Mouse (Mus musculus): Measurements from ENCODE around the gene Mgst3.
A peak's percentile ranks its signal among the peaks of the same experiment; 100 is the strongest.

Mgst3 gene

GRCm38 (mm10) chr1:167393683-167394492, at the start of gene Mgst3:
Mgst3 (minus strand) TSS chr1:167393841.
- peak; percentile 96 to 97 for DNase-seq

GRCm38 (mm10) chr1:167438231-167438885, 44.7 kb upstream of the Mgst3 start:
- no peak for DNase-seq

GRCm38 (mm10) chr1:167437091-167437490, 43.5 kb upstream of the Mgst3 start:
- DNase-seq = no peak

- DNase-seq = no peak
Measured at GRCm38 (mm10) chr1:167436186-167436975, 42.7 kb upstream of the Mgst3 start.

- no peak for DNase-seq
Measured at GRCm38 (mm10) chr1:167434931-167435330, 41.3 kb upstream of the Mgst3 start.

- DNase-seq = no peak
Measured at GRCm38 (mm10) chr1:167430976-167431676, 37.5 kb upstream of the Mgst3 start.

- DNase-seq = no peak
Measured at GRCm38 (mm10) chr1:167426681-167427080, 33.0 kb upstream of the Mgst3 start.

- DNase-seq = no peak
Measured at GRCm38 (mm10) chr1:167425572-167425971, 31.9 kb upstream of the Mgst3 start.

- peak in 1 of 2 experiments; percentile 4 for DNase-seq
Measured at GRCm38 (mm10) chr1:167422501-167423240, 29.0 kb upstream of the Mgst3 start.

- peak; percentile 67 to 83 for DNase-seq
Measured at GRCm38 (mm10) chr1:167414846-167415245, 21.2 kb upstream of the Mgst3 start.

GRCm38 (mm10) chr1:167411991-167412715, 18.5 kb upstream of the Mgst3 start:
- DNase-seq = no peak

- DNase-seq = no peak
Measured at GRCm38 (mm10) chr1:167409601-167410000, 16.0 kb upstream of the Mgst3 start.

- no peak for DNase-seq
Measured at GRCm38 (mm10) chr1:167405237-167405636, 11.6 kb upstream of the Mgst3 start.

GRCm38 (mm10) chr1:167393281-167393680, 360 bp downstream of the Mgst3 start:
- DNase-seq = no peak

GRCm38 (mm10) chr1:167392687-167393086, 954 bp downstream of the Mgst3 start:
- no peak for DNase-seq

- no peak for DNase-seq
Measured at GRCm38 (mm10) chr1:167392031-167392640, 1.5 kb downstream of the Mgst3 start.

GRCm38 (mm10) chr1:167391241-167391640, 2.4 kb downstream of the Mgst3 start:
- no peak for DNase-seq

GRCm38 (mm10) chr1:167390381-167390780, 3.3 kb downstream of the Mgst3 start:
- DNase-seq = no peak

- DNase-seq = no peak
Measured at GRCm38 (mm10) chr1:167389584-167389983, 4.1 kb downstream of the Mgst3 start.

- no peak for DNase-seq
Measured at GRCm38 (mm10) chr1:167388571-167388970, 5.1 kb downstream of the Mgst3 start.

GRCm38 (mm10) chr1:167387796-167388195, 5.8 kb downstream of the Mgst3 start:
- DNase-seq = no peak
